Mouse (Mus musculus) lung, postnatal 0 days (tissue): ENCODE data around the gene Unc5c.

Source experiments
- CTCF ChIP-seq: IDR thresholded peaks from 2 replicates; pipeline ENCODE4 v1.5.1; 2016; ENCODE audit warnings: antibody characterized with exemption, mild to moderate bottlenecking
- EP300 ChIP-seq: IDR thresholded peaks from 2 replicates; pipeline ENCODE4 v1.6.1; 2016; ENCODE audit warnings: antibody characterized with exemption, mild to moderate bottlenecking, control low read depth

GRCm38 (mm10) chr3:141547341-141547814, 82.4 kb downstream of the Unc5c start:
- TF ChIP-seq CTCF (no peak), EP300 (no peak)
